Mouse (Mus musculus) adrenal gland, postnatal 4 days (tissue): ENCODE data around the gene Exd1. TPM values are rescaled to one million over a fixed set of nuclear protein-coding genes. Genes with fewer than 3 reads are reported as not detected.
"Not testable (repeated sequence)": the region's sequence is repeated elsewhere in the genome, so short reads cannot be mapped to it uniquely, and the experiment has no call there.

ENCODE experiments used
- DNase-seq, 2 experiments: peaks; one replicate each; pipeline ENCODE4 v3.0.0; 2021 to 2022; ENCODE audit warnings: low spot score in 2 of 2, mixed read lengths in 2 of 2
- total RNA-seq, 2 experiments: library from RNA; stranded (reverse); gene quantifications; 2 replicates each; pipeline ENCODE4 v1.2.3; 2021

Gene Exd1
- total RNA-seq, 2 experiments from 2014 or later = 0.54 to 0.62 TPM

- DNase-seq = no peak
Measured at GRCm38 (mm10) chr2:119543656-119544055, 3.8 kb downstream of the Exd1 start.

- DNase-seq = peak; percentile 21 to 40
Measured at GRCm38 (mm10) chr2:119542106-119542505, 5.3 kb downstream of the Exd1 start.

DNA sequence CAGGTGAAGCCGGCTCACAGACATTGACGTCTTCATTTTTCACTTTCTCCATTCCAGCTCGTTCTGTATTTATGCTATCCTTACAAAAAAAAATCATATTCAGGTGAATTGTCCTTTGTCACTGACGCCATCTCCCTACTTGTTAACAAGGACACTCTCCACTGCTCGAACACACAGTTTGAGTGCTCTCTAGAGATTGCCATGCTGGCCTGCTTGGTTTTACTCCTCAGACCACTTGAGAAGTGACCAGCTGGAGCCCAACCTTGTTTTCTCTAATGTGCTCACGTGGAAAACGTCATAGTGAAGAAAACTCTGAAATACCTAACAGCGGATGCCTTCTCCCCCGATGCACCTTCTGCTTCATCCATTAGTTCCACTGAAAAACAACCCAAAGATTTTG lies 8.6 kb downstream of the Exd1 start:
- DNase-seq = no peak

GRCm38 (mm10) chr2:119525422-119525821 lies 22.0 kb downstream of the Exd1 start:
- no peak for DNase-seq

GRCm38 (mm10) chr2:119523836-119524235 lies 23.6 kb downstream of the Exd1 start:
- no peak for DNase-seq

DNA sequence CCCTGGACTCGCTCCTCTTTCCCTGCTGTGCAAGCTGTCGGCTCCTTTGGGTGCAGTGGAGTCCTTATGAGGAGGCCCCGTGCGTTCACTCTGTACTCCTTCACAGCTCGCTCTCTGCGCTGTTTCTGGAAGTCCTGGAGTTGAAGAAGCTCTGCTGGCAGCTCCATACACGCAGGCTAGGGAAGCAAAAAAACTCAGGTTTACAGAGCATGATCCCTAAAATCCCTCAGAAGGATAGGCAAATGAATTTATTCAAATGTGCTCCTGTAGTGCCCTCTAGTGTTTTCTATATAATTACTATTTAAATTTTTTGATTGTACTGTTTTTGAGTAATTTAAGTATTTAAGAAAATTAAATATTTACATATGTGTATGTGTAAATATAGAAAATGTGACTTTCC lies 26.9 kb downstream of the Exd1 start:
- no peak for DNase-seq

DNA sequence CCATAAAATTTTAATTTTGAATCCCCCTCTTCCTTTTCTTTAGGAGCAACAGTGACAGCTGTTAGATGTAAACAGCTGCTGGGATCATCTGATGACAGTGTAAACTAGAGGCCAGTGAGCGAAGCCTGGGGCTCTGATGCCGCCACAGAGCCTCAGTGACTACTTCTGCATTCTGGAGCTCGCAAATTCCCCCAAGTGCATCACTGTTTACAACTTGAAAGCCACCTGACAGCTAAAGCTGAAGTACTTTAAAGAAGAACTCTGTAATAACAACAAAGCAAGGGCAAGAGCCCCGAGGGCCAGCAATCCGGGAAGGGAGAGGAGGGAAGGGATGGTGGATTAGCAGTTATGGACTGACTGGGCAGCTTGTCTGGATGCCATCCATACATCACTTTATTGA lies 30.6 kb downstream of the Exd1 start:
- DNase-seq = no peak

DNA sequence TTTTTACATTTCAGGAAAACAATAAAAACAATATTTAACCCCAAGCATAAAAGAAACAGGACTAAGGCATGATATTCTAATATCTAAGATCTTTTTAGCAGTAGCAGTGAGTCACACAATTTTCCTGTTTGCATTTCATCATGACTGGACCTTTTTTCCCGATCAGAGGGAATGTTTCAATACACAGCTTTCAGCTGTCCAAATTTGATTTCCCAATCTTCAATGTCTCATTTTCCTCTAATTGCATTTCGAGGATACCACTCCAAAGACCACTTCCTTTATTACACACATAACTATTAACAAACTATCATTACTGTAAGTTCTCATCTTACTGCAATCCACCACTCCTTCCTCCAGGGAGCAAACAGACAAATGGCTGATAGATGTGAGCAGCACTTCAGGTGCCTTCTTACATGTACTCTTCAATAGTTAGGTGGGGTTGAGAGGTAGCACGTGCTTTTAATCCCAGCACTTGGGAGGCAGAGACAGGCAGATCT lies 33.4 kb downstream of the Exd1 start:
- DNase-seq = no peak

DNA sequence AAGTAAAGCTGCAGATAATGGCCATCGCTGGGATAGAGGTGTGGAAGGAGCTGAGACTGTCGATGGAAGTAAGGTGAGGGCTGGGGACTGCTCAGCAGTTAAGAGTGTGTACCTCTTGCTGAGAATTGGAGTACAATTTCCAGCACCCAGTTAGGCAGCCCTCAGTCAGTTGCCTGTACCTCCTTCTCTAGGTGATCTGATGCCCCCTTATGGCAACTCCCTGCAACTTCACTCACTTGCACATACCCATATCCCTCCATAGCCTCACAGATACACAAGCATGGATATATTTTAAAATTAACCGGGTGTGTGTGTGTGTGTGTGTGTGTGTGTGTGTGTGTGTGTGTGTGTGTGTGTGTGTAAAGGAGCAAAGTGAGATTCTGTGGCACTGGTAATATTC lies 35.1 kb downstream of the Exd1 start:
- no peak for DNase-seq

GRCm38 (mm10) chr2:119510856-119511255 lies 36.6 kb downstream of the Exd1 start:
- no peak for DNase-seq

- DNase-seq = not testable (repeated sequence)
Measured at GRCm38 (mm10) chr2:119508518-119508917, 38.9 kb downstream of the Exd1 start.

GRCm38 (mm10) chr2:119507108-119507507 lies 40.3 kb downstream of the Exd1 start:
- no peak for DNase-seq

- DNase-seq = no peak
Measured at GRCm38 (mm10) chr2:119500965-119501652, 46.3 kb downstream of the Exd1 start.

- DNase-seq = no peak
Measured at GRCm38 (mm10) chr2:119498859-119499258, 48.6 kb downstream of the Exd1 start.

DNA sequence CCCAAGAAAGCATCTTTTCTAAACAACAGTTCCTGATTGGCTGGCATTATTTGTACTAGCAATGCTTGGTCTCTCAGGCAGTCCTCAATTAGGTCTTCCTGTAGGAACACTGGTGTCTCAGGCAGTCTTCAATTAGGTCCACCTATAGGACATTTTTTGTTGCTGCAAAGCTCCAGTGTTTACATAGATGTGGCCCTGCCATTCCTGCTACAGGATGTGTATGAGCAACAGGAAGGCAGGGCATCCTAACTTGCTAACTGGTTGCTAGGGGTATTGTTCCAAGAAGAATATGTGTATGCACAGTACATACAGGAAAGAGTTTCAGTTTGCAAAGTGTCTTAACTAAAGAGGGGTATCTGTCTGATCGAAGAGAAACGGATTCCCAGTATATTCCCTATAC lies 51.3 kb downstream of the Exd1 start:
- no peak for DNase-seq

DNA sequence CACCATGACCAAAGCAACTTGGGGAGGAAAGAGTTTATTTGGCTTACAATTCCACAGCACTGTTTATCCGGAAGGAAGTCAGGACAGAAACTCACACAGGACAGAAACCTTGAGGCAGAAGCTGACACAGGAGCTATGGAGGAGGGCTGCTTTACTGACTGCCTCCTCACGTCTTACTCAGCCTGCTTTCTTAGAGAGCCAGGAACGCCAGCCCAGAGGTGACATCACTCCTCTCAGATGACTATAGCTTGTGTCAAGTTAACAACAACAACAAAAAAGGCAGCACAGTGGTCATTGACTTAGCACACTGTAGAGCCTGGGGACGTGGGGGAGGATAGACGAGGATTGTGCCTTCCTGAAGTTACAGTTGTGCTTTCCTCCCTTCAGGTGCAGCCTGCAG lies 55.5 kb downstream of the Exd1 start:
- DNase-seq = no peak

- no peak for DNase-seq
Measured at GRCm38 (mm10) chr2:119486488-119486887, 60.9 kb downstream of the Exd1 start.

GRCm38 (mm10) chr2:119482307-119482706 lies 65.1 kb downstream of the Exd1 start:
- no peak for DNase-seq

GRCm38 (mm10) chr2:119478397-119478749 lies 69.1 kb downstream of the Exd1 start:
- DNase-seq = no peak

GRCm38 (mm10) chr2:119477571-119478396 lies 69.6 kb downstream of the Exd1 start, which contains the start of gene Ino80:
TSS of gene Ino80 (minus strand) at chr2:119477687.
- peak; percentile 87 to 94 for DNase-seq

GRCm38 (mm10) chr2:119476621-119477391 lies 70.6 kb downstream of the Exd1 start:
- peak; percentile 33 to 50 for DNase-seq

DNA sequence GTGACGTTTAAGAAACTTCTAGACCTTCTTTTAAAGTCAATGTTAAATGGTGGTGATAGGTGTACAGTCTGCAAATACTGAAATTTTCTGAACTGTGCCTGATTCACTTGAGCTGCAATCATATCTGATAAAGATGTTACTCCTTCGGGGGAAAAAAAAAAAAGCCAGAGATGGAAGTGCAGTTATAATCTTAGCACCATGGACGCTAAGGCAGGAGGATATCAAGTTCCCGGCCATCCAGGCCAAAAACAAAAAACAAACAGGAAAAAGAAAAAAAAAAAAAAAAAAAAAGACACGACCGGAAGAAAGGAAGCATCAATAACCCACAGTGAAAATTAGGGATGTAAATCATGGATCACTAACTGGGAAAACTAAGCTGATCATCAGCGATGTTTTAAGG lies 71.3 kb downstream of the Exd1 start:
- DNase-seq = no peak
